Mouse (Mus musculus) kidney, adult 10 weeks (tissue): ENCODE data around the gene Ampd2. TPM values are rescaled to one million over a fixed set of nuclear protein-coding genes. Genes with fewer than 3 reads are reported as not detected.

Experiments
- polyA plus RNA-seq: library from polyadenylated mRNA; stranded (reverse); fragments of 350-450 nt; fragmentation: Illumina TruSeq; extraction: RNeasy Lipid Tissue Mini Kit (QIAGEN cat#74804); gene quantifications from one replicate; pipeline ENCODE4 v1.2.3, GENCODE M21; 2014; ENCODE audit warnings: low read depth, low replicate concordance

Ampd2 gene
- 8.5 TPM for polyA plus RNA-seq

GRCm38 (mm10) chr3:108086470-108086979 lies at the start of gene Ampd2:
Gene Ampd2 (minus strand): TSS chr3:108086651.

GRCm38 (mm10) chr3:108092536-108093115 lies 6.2 kb upstream of the Ampd2 start, which contains the start of gene Gnat2:
Gene Gnat2 (plus strand): TSS chr3:108092789.

GRCm38 (mm10) chr3:108044394-108045140 lies 41.9 kb downstream of the Ampd2 start, which contains the start of gene Gstm4:
Gene Gstm4 (minus strand): TSS chr3:108044894.

Other genes with a start within 250 kb of the Ampd2 start
- gene Eps8l3, start 209.4 kb downstream of the Ampd2 start, polyA plus RNA-seq, result 0.24 TPM
- gene Gstm5, start 190.8 kb downstream of the Ampd2 start, polyA plus RNA-seq, result 298 TPM
- gene Gstm7, start 154.8 kb downstream of the Ampd2 start, polyA plus RNA-seq, result 4.3 TPM
- 1.2 TPM for gene Gstm6, start 142.9 kb downstream of the Ampd2 start, polyA plus RNA-seq
- gene Gstm3, start 117.4 kb downstream of the Ampd2 start, polyA plus RNA-seq, result not detected
- gene Gstm2, start 100.2 kb downstream of the Ampd2 start, polyA plus RNA-seq, result 66.2 TPM
- gene Gstm1, start 68.7 kb downstream of the Ampd2 start, polyA plus RNA-seq, result 53.9 TPM
- 3.7 TPM for gene Gstm4, start 41.8 kb downstream of the Ampd2 start, polyA plus RNA-seq
- gene Gnat2, start 6.1 kb upstream of the Ampd2 start, polyA plus RNA-seq, result 0.77 TPM
- 225 TPM for gene Gnai3, start 59.5 kb upstream of the Ampd2 start, polyA plus RNA-seq
- not detected for gene Gpr61, start 68.2 kb upstream of the Ampd2 start, polyA plus RNA-seq
- 7.6 TPM for gene Amigo1, start 99.7 kb upstream of the Ampd2 start, polyA plus RNA-seq
- gene Cyb561d1, start 114.6 kb upstream of the Ampd2 start, polyA plus RNA-seq, result 5.1 TPM
- 2.3 TPM for gene Atxn7l2, start 124.3 kb upstream of the Ampd2 start, polyA plus RNA-seq
- 14.7 TPM for gene Sypl2, start 140.0 kb upstream of the Ampd2 start, polyA plus RNA-seq
- 101 TPM for gene Psma5, start 170.3 kb upstream of the Ampd2 start, polyA plus RNA-seq
- 24.3 TPM for gene Sort1, start 197.4 kb upstream of the Ampd2 start, polyA plus RNA-seq